Mouse (Mus musculus) G1E (cell line): ENCODE results near the gene Mga.

Experiments
- CTCF ChIP-seq: IDR thresholded peaks from 2 replicates; pipeline ENCODE4 v1.5.1; 2012; ENCODE audit warnings: low read depth, low read length, inconsistent platforms, mixed read lengths
- GATA1 ChIP-seq: IDR thresholded peaks from 2 replicates; pipeline ENCODE4 v1.6.1; 2012; ENCODE audit warnings: borderline replicate concordance, low read length, inconsistent platforms, mixed read lengths

GRCm38 (mm10) chr2:120003970-120004369 lies 106.9 kb downstream of the Mga start:
- TF ChIP-seq CTCF = no peak
- no peak for TF ChIP-seq GATA1
